Mouse (Mus musculus) midbrain, embryonic 10.5 days (tissue): ENCODE measurements at regions not wholly inside any gene's neighbourhood (a gene's known extent, or its start where the extent isn't known, plus 50 kb on each side); places are given as distances from the start of the nearest gene placed in this dataset.
A peak's percentile ranks its signal among the peaks of the same experiment; 100 is the strongest.

Experiments
- DNase-seq: peaks from one replicate; pipeline ENCODE4 v3.0.0-alpha.2; 2017; ENCODE audit warnings: low spot score
- H3K27ac ChIP-seq: fragments of 300-500 bp; sonication (generic); replicated peaks from 2 replicates; pipeline ENCODE4 v1.5.1; 2016; ENCODE audit warnings: mild to moderate bottlenecking
- H3K27me3 ChIP-seq: fragments of 300-500 bp; sonication (generic); 2 replicates; pipeline ENCODE4 v1.6.1; 2016; ENCODE audit warnings: low read depth, mild to moderate bottlenecking; ENCODE audit not compliant: poor library complexity, severe bottlenecking
- H3K36me3 ChIP-seq: fragments of 300-500 bp; sonication (generic); 2 replicates; pipeline ENCODE4 v1.6.1; 2016; ENCODE audit warnings: mild to moderate bottlenecking, moderate library complexity
- H3K4me1 ChIP-seq: fragments of 300-500 bp; sonication (generic); 2 replicates; pipeline ENCODE4 v1.6.1; 2016
- H3K4me3 ChIP-seq: fragments of 300-500 bp; sonication (generic); 2 replicates; pipeline ENCODE4 v1.5.1; 2016; ENCODE audit warnings: mild to moderate bottlenecking, moderate library complexity
- H3K9me3 ChIP-seq: fragments of 300-500 bp; sonication (generic); replicated peaks from 2 replicates; pipeline ENCODE4 v1.6.1; 2016; ENCODE audit warnings: mild to moderate bottlenecking
- WGBS: fragments of 180-500 bp; shearing (Covaris S2); methylation state at CpG from one replicate; pipeline ENCODE4 v1.1.7; 2016; 5-methylcytosine and 5-hydroxymethylcytosine counted together

GRCm38 (mm10) chr12:26680568-26680947, 211.6 kb downstream of the Cmpk2 start:
- Histone ChIP-seq H3K4me3 (no peak overlapping the region), H3K27me3 (no peaks in the 10 kb centered on the region), H3K9me3 (no peaks in the 10 kb centered on the region), H3K4me1 (peaks cover 5% of the 10 kb centered on the region; the same call in 1 of the 2 replicates), H3K36me3 (no peaks in the 10 kb centered on the region), H3K27ac (no peak overlapping the region; the same call in 1 of the 2 replicates)
- DNase-seq = no peak
- WGBS = 87% methylated on average over 3 of the region's 3 CpGs

GRCm38 (mm10) chr12:26679887-26680567, 211.0 kb downstream of the Cmpk2 start:
- H3K4me1 ChIP-seq = peaks cover 5% of the 10 kb centered on the region; the same call in 1 of the 2 replicates
- 83% methylated on average over 9 of the region's 9 CpGs for WGBS
- no peak for DNase-seq
- no peaks in the 10 kb centered on the region for H3K9me3 ChIP-seq
- no peak overlapping the region; the same call in 1 of the 2 replicates for H3K27ac ChIP-seq
- H3K27me3 ChIP-seq = no peaks in the 10 kb centered on the region
- no peak overlapping the region for H3K4me3 ChIP-seq
- no peaks in the 10 kb centered on the region for H3K36me3 ChIP-seq

- Histone ChIP-seq H3K4me1 (no peaks in the 10 kb centered on the region), H3K9me3 (no peaks in the 10 kb centered on the region), H3K4me3 (no peak overlapping the region), H3K27ac (no peak overlapping the region), H3K36me3 (no peaks in the 10 kb centered on the region), H3K27me3 (no peaks in the 10 kb centered on the region)
- no peak for DNase-seq
- WGBS = 86% methylated on average over 4 of the region's 4 CpGs
Observed at GRCm38 (mm10) chr12:26665466-26665865, 196.5 kb downstream of the Cmpk2 start.

- H3K9me3 ChIP-seq = no peaks in the 10 kb centered on the region
- no peak overlapping the region for H3K4me3 ChIP-seq
- no peaks in the 10 kb centered on the region for H3K36me3 ChIP-seq
- DNase-seq = no peak
- H3K27me3 ChIP-seq = no peaks in the 10 kb centered on the region
- H3K27ac ChIP-seq = no peak overlapping the region
- 94% methylated on average over 2 of the region's 2 CpGs for WGBS
- H3K4me1 ChIP-seq = no peaks in the 10 kb centered on the region
Observed at GRCm38 (mm10) chr12:26654251-26654650, 185.2 kb downstream of the Cmpk2 start.

- Histone ChIP-seq H3K4me1 (no peaks in the 10 kb centered on the region), H3K4me3 (no peak overlapping the region), H3K9me3 (no peaks in the 10 kb centered on the region), H3K27me3 (no peaks in the 10 kb centered on the region), H3K36me3 (no peaks in the 10 kb centered on the region), H3K27ac (no peak overlapping the region)
- DNase-seq = no peak
- 81% methylated on average over 6 of the region's 6 CpGs for WGBS
Observed at GRCm38 (mm10) chr12:26653781-26654180, 184.8 kb downstream of the Cmpk2 start.

- no peaks in the 10 kb centered on the region for H3K36me3 ChIP-seq
- no peaks in the 10 kb centered on the region for H3K9me3 ChIP-seq
- peak; percentile 12 for DNase-seq
- H3K27ac ChIP-seq = no peak overlapping the region
- H3K4me3 ChIP-seq = no peak overlapping the region
- H3K4me1 ChIP-seq = no peaks in the 10 kb centered on the region
- no peaks in the 10 kb centered on the region for H3K27me3 ChIP-seq
Observed at GRCm38 (mm10) chr12:26646141-26646540, 177.1 kb downstream of the Cmpk2 start.

GRCm38 (mm10) chr12:26635665-26636241, 166.7 kb downstream of the Cmpk2 start:
- no peak for DNase-seq
- Histone ChIP-seq H3K4me3 (no peak overlapping the region), H3K27ac (peak overlapping the region; percentile 42; the same call in 1 of the 2 replicates), H3K9me3 (no peaks in the 10 kb centered on the region), H3K27me3 (no peaks in the 10 kb centered on the region), H3K4me1 (peaks cover 38% of the 10 kb centered on the region), H3K36me3 (no peaks in the 10 kb centered on the region)
- 50% methylated on average over 4 of the region's 4 CpGs for WGBS

GRCm38 (mm10) chr12:26635253-26635652, 166.2 kb downstream of the Cmpk2 start:
- peak overlapping the region; percentile 42; the same call in 1 of the 2 replicates for H3K27ac ChIP-seq
- WGBS = 52% methylated on average over 3 of the region's 3 CpGs
- DNase-seq = no peak
- peaks cover 40% of the 10 kb centered on the region for H3K4me1 ChIP-seq
- H3K36me3 ChIP-seq = no peaks in the 10 kb centered on the region
- no peak overlapping the region for H3K4me3 ChIP-seq
- no peaks in the 10 kb centered on the region for H3K27me3 ChIP-seq
- no peaks in the 10 kb centered on the region for H3K9me3 ChIP-seq

- peak; percentile 55 for DNase-seq
- no peaks in the 10 kb centered on the region for H3K27me3 ChIP-seq
- H3K4me3 ChIP-seq = peak overlapping the region; percentile 37
- H3K4me1 ChIP-seq = peaks cover 40% of the 10 kb centered on the region
- no peaks in the 10 kb centered on the region for H3K36me3 ChIP-seq
- peak overlapping the region; percentile 91 for H3K27ac ChIP-seq
- no peaks in the 10 kb centered on the region for H3K9me3 ChIP-seq
- 16% methylated on average over 1 of the region's 1 CpGs for WGBS
Observed at GRCm38 (mm10) chr12:26631795-26632122, 162.8 kb downstream of the Cmpk2 start.

- DNase-seq = peak; percentile 46
- 18% methylated on average over 4 of the region's 4 CpGs for WGBS
- Histone ChIP-seq H3K36me3 (no peaks in the 10 kb centered on the region), H3K4me1 (peaks cover 40% of the 10 kb centered on the region), H3K9me3 (no peaks in the 10 kb centered on the region), H3K27me3 (no peaks in the 10 kb centered on the region), H3K4me3 (peak overlapping the region; percentile 37), H3K27ac (peak overlapping the region; percentile 91)
Observed at GRCm38 (mm10) chr12:26631111-26631794, 162.2 kb downstream of the Cmpk2 start.

- DNase-seq = no peak
- WGBS = 86% methylated on average over 12 of the region's 12 CpGs
- Histone ChIP-seq H3K4me1 (peaks cover 7% of the 10 kb centered on the region), H3K9me3 (no peaks in the 10 kb centered on the region), H3K27ac (peak overlapping the region; percentile 57; the same call in 1 of the 2 replicates), H3K27me3 (no peaks in the 10 kb centered on the region), H3K4me3 (no peak overlapping the region), H3K36me3 (no peaks in the 10 kb centered on the region)
Observed at GRCm38 (mm10) chr12:26621135-26621932, 152.3 kb downstream of the Cmpk2 start.

GRCm38 (mm10) chr12:26620501-26621134, 151.6 kb downstream of the Cmpk2 start:
- Histone ChIP-seq H3K4me3 (no peak overlapping the region), H3K27me3 (no peaks in the 10 kb centered on the region), H3K4me1 (peaks cover 7% of the 10 kb centered on the region), H3K9me3 (no peaks in the 10 kb centered on the region), H3K36me3 (no peaks in the 10 kb centered on the region), H3K27ac (peak overlapping the region; percentile 57; the same call in 1 of the 2 replicates)
- no peak for DNase-seq
- 86% methylated on average over 8 of the region's 8 CpGs for WGBS
